Mouse (Mus musculus) olfactory bulb, adult 2 months (tissue): ENCODE measurements around the gene Serpine3.

Source experiments
- CTCF ChIP-seq: fragments of 200-500 bp; IDR thresholded peaks from 2 replicates; pipeline ENCODE4 v1.5.1; 2012; ENCODE audit warnings: low read depth, mild to moderate bottlenecking, low read length, moderate library complexity; ENCODE audit not compliant: insufficient read depth
- POLR2A ChIP-seq: fragments of 200-500 bp; IDR thresholded peaks from 2 replicates; pipeline ENCODE4 v1.6.1; 2012; ENCODE audit warnings: mild to moderate bottlenecking, low read depth, low read length, moderate library complexity; ENCODE audit not compliant: insufficient read depth

GRCm38 (mm10) chr14:62640396-62640795 is 23.1 kb upstream of the Serpine3 start:
- no peak for TF ChIP-seq CTCF
- no peak for TF ChIP-seq POLR2A
